Mouse (Mus musculus): Measurements from ENCODE around the gene Ccdc137. TPM values are rescaled to one million over a fixed set of nuclear protein-coding genes. Genes with fewer than 3 reads are reported as not detected.

Ccdc137 gene
- polyA plus RNA-seq, 1 experiment: 29.6 TPM

DNA sequence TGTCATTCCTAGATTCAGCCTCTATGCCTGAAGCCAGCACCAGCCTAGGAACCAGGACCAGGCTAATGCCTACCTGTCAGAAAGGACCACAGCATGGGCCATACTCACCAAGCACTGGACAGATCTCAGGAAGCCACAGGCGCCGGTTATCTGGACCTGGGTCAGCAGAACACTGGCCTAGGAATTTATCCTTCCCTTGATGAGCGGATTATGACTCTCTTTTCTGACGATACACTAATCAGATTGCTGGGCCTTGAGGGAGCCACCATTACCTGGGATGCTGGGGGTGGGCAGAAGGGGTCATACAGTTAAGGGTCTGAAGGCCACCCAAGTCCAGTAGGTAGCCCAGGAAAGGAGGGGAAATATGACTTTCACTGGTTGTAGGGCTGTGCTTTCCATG, 4.6 kb upstream of the Ccdc137 start, which contains the start of gene Pde6g:
Gene Pde6g (minus strand): TSS at position 195 of the 400 bp plus-strand sequence.
- Histone ChIP-seq H3K4me1 (ENCODE audit: control insufficient read depth, insufficient read depth, low read length) (peaks cover 12% of the 10 kb centered on the region), H3K27ac (ENCODE audit: control insufficient read depth, insufficient read depth, low read depth, low read length, poor library complexity) (no peak within 1 kb of the TSS), H3K4me3 (replicated peaks; ENCODE audit: control insufficient read depth, low read depth, low read length) (no peak within 1 kb of the TSS)
- TF ChIP-seq POLR2A (IDR thresholded peaks at IDR 0.05; ENCODE audit: borderline replicate concordance, control insufficient read depth, low read depth, low read length) (no peak), CTCF (IDR thresholded peaks at IDR 0.05; ENCODE audit: control insufficient read depth, insufficient read depth, low read length) (no peak)
- 88% methylated on average over 4 of the region's 4 CpGs for WGBS

DNA sequence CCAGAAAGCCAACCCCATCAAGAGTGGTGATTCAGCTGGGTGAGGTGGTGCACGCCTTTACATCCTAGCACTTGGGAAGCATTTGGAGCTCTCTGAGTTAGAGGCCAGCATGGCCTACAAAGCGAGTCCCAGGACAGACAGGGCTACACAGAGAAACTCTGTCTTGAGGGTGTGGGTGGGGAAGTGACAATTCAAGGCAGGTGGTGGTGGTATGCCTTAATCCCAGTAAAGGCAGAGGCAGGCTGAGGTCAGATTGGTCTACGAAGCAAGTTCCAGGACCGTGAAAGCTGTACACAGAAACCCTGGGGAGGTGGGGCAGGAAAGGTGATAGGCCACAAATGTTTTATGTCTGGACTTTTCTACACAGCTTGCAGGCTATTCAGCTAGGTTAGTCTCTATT, 3.0 kb upstream of the Ccdc137 start:
- WGBS: 89% methylated on average over 4 of the region's 4 CpGs
- no peak overlapping the region for H3K27ac ChIP-seq (ENCODE audit: control insufficient read depth, insufficient read depth, low read depth, low read length, poor library complexity)
- TF ChIP-seq POLR2A (IDR thresholded peaks at IDR 0.05; ENCODE audit: borderline replicate concordance, control insufficient read depth, low read depth, low read length) (no peak), CTCF (IDR thresholded peaks at IDR 0.05; ENCODE audit: control insufficient read depth, insufficient read depth, low read length) (no peak)
- peaks cover 12% of the 10 kb centered on the region for H3K4me1 ChIP-seq (ENCODE audit: control insufficient read depth, insufficient read depth, low read length)
- H3K4me3 ChIP-seq (replicated peaks; ENCODE audit: control insufficient read depth, low read depth, low read length): no peak overlapping the region

GRCm38 (mm10) chr11:120455413-120455812, 2.5 kb upstream of the Ccdc137 start:
- H3K27ac ChIP-seq (ENCODE audit: control insufficient read depth, insufficient read depth, low read depth, low read length, poor library complexity): no peak overlapping the region

DNA sequence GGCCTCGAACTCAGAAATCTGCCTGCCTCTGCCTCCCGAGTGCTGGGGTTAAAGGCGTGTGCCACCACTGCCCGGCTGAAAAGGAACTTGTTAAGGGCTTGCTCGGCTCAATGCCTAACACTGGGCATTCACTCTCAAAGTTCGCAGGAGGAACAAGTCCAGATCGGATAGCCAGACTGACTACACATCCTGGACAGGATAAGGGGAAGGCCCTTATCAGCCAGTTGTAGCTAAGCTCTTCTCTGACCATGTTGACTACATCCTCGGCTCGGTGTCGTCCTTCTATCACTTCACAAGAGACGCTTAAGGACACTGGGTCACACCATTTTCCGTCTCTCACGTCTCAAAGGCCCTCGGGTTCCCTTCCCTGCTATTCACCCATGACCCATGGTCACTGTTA, 545 bp upstream of the Ccdc137 start:
- TF ChIP-seq POLR2A (IDR thresholded peaks at IDR 0.05; ENCODE audit: borderline replicate concordance, control insufficient read depth, low read depth, low read length): no peak
- TF ChIP-seq CTCF (IDR thresholded peaks at IDR 0.05; ENCODE audit: control insufficient read depth, insufficient read depth, low read length): no peak
- WGBS: 3% methylated on average over 14 of the region's 14 CpGs
- Histone ChIP-seq H3K4me3 (replicated peaks; ENCODE audit: control insufficient read depth, low read depth, low read length) (peak overlapping the region; percentile 77), H3K27ac (ENCODE audit: control insufficient read depth, insufficient read depth, low read depth, low read length, poor library complexity) (peak overlapping the region; percentile 82), H3K4me1 (ENCODE audit: control insufficient read depth, insufficient read depth, low read length) (peaks cover 8% of the 10 kb centered on the region)

More at GRCm38 (mm10) chr11:120455413-120455812, 2.5 kb upstream of the Ccdc137 start:
- Histone ChIP-seq H3K4me3 (replicated peaks; ENCODE audit: control insufficient read depth, low read depth, low read length) (no peak overlapping the region), H3K4me1 (ENCODE audit: control insufficient read depth, insufficient read depth, low read length) (peaks cover 12% of the 10 kb centered on the region)
- WGBS: 74% methylated on average over 7 of the region's 7 CpGs
- no peak for TF ChIP-seq POLR2A (IDR thresholded peaks at IDR 0.05; ENCODE audit: borderline replicate concordance, control insufficient read depth, low read depth, low read length)
- no peak for TF ChIP-seq CTCF (IDR thresholded peaks at IDR 0.05; ENCODE audit: control insufficient read depth, insufficient read depth, low read length)

DNA sequence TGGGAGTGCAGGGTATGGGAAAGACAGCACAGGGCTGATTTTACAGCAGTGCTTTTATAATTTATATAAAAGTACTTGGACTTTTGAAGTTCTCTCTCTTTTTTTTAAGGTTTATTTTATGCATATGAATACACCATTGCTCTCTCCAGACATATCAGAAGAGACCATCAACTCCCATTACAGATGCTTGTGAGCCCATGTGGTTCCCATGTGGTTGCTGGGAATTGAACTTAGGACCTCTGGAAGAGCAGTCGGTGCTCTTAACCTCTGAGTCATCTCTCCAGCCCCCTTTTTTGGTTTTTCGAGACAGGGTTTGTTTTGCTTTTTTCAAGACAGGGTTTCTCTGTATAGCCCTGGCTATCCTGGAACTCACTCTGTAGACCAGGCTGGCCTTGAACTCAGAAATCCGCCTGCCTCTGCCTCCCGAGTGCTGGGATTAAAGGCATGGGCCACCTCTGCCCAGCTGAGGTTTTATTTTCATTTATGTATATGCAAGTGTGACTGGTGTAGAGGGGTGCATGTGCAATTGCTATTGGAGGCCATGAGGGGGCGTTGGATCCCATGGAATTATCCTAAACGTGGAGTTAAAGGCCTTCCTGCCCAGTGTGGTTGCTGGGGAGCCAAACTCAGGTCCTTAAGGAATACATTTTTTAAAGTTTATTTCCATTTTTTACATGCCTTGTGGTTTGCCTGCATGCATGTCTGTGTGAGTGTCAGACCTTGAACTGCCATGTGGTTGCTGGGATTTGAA, 1.1 kb downstream of the Ccdc137 start:
- H3K27ac ChIP-seq (ENCODE audit: control insufficient read depth, insufficient read depth, low read depth, low read length, poor library complexity): no peak overlapping the region

GRCm38 (mm10) chr11:120463536-120463935, 5.6 kb downstream of the Ccdc137 start:
- TF ChIP-seq POLR2A (IDR thresholded peaks at IDR 0.05; ENCODE audit: borderline replicate concordance, control insufficient read depth, low read depth, low read length) (no peak), CTCF (IDR thresholded peaks at IDR 0.05; ENCODE audit: control insufficient read depth, insufficient read depth, low read length) (no peak)
- Histone ChIP-seq H3K4me3 (replicated peaks; ENCODE audit: control insufficient read depth, low read depth, low read length) (no peak overlapping the region), H3K4me1 (ENCODE audit: control insufficient read depth, insufficient read depth, low read length) (peaks cover 3% of the 10 kb centered on the region; the same call in 1 of the 2 replicates), H3K27ac (ENCODE audit: control insufficient read depth, insufficient read depth, low read depth, low read length, poor library complexity) (no peak overlapping the region)
- WGBS: 85% methylated on average over 2 of the region's 2 CpGs

More for the DNA sequence above, 1.1 kb downstream of the Ccdc137 start:
- 48% methylated on average over 6 of the region's 6 CpGs for WGBS
- Histone ChIP-seq H3K4me1 (ENCODE audit: control insufficient read depth, insufficient read depth, low read length) (peaks cover 8% of the 10 kb centered on the region), H3K4me3 (replicated peaks; ENCODE audit: control insufficient read depth, low read depth, low read length) (peak overlapping the region; percentile 50)
- TF ChIP-seq CTCF (IDR thresholded peaks at IDR 0.05; ENCODE audit: control insufficient read depth, insufficient read depth, low read length) (peak; percentile 38; the same call in 1 of the 2 replicates), POLR2A (IDR thresholded peaks at IDR 0.05; ENCODE audit: borderline replicate concordance, control insufficient read depth, low read depth, low read length) (no peak)

GRCm38 (mm10) chr11:120464365-120464764, 6.5 kb downstream of the Ccdc137 start:
- TF ChIP-seq POLR2A (IDR thresholded peaks at IDR 0.05; ENCODE audit: borderline replicate concordance, control insufficient read depth, low read depth, low read length): no peak
- no peak for TF ChIP-seq CTCF (IDR thresholded peaks at IDR 0.05; ENCODE audit: control insufficient read depth, insufficient read depth, low read length)
- H3K27ac ChIP-seq (ENCODE audit: control insufficient read depth, insufficient read depth, low read depth, low read length, poor library complexity): no peak overlapping the region
- H3K4me1 ChIP-seq (ENCODE audit: control insufficient read depth, insufficient read depth, low read length): peaks cover 3% of the 10 kb centered on the region; the same call in 1 of the 2 replicates
- no peak overlapping the region for H3K4me3 ChIP-seq (replicated peaks; ENCODE audit: control insufficient read depth, low read depth, low read length)
- 80% methylated on average over 5 of the region's 5 CpGs for WGBS

DNA sequence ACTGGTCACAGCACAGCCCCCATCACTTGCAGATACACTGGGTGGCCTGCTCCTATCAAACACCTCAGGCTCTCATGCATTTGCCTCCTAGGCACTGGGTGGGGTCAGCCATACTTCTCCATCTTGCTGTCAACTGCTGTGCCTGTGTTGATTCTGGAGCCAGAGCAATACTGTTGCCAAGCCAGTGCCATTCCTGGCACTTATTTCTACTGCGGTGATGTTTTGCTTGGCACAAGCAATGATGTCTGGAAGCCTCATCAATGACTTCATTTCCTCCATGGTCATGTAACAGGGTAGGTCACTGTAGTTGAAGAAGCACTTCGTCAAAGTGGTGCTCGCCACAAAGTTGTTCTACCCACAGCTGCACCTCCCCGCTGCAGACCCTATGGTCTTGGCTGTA, 7.6 kb downstream of the Ccdc137 start:
- Histone ChIP-seq H3K4me1 (ENCODE audit: control insufficient read depth, insufficient read depth, low read length) (peaks cover 3% of the 10 kb centered on the region; the same call in 1 of the 2 replicates), H3K27ac (ENCODE audit: control insufficient read depth, insufficient read depth, low read depth, low read length, poor library complexity) (no peak overlapping the region), H3K4me3 (replicated peaks; ENCODE audit: control insufficient read depth, low read depth, low read length) (no peak overlapping the region)
- TF ChIP-seq POLR2A (IDR thresholded peaks at IDR 0.05; ENCODE audit: borderline replicate concordance, control insufficient read depth, low read depth, low read length) (no peak), CTCF (IDR thresholded peaks at IDR 0.05; ENCODE audit: control insufficient read depth, insufficient read depth, low read length) (no peak)
- 85% methylated on average over 4 of the region's 4 CpGs for WGBS

All from bone marrow, adult 2 months (tissue).